8 mouse cellular contexts compared by ENCODE assay signal in the genomic region with DNA sequence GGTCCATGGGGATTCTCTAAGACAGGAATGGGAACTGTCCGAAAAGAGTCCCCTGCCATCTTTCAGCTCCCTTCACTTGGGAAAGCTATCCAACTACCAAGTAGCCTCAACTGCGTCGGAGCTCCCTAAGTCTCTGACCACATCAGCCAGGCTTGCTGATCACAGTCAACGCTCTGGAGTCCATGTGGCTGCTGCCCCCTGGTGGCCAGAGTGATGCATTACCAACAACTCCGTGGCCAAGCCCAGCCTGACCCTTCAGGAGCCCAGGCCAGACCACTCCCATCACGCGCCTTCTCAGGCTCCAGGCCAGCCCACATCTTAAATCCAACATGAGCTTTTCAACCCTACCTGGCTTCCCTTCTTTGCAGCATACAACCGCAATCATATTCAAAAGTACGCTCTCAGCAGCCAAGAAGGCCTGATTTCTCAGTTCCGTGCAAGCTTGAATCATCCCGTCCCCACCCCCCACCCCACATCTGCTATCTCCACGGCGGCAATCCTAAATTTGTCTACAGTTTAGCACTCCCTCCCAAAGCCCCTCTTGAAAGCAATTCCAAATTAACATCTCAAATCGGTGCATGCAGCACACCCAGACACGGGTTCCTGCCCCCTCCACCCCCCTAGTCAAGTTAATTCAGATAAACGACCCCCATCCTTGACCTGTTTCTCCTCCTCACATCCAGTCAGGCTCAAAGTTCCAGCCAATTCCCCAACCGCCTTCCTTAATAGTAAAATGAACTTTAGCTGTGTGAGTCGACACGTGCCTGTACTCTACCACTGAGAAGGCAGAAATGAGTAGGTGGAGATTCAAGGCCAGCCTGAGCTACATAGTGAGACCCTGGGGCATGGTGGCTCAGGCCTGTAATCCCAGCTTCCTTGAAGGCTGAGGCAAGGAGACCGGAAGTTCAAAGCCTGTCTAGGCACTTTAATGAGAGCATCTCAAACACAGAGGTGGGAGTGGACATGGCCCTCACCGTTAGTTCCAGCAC. TPM values are rescaled to one million over a fixed set of nuclear protein-coding genes. Genes with fewer than 3 reads are reported as not detected.
A peak's percentile ranks its signal among the peaks of the same experiment; 100 is the strongest.
DNase-seq lines count a peak whose midpoint lies in the region; ATAC-seq and TF ChIP-seq lines count a peak whose summit lies in the region.

No protein-coding gene starts in this region.

- no peak overlapping the region for H3K4me3 ChIP-seq in MEL (ENCODE audit: control insufficient read depth in 1 of 2, insufficient read depth in 1 of 2, low read depth in 2 of 2, low read length in 2 of 2)
- no peak overlapping the region for H3K4me3 ChIP-seq in hindbrain, embryonic 11.5 days (ENCODE audit: low read depth, low read length)
- H3K4me3 ChIP-seq in lung, embryonic 16.5 days (ENCODE audit: low read length), result no peak overlapping the region

- peak; percentile 84 for DNase-seq in MEL (ENCODE audit: low read depth, low spot score)
- DNase-seq in cerebellum, adult 8-10 months, result peak; percentile 93
- peak; percentile 53 to 92 for DNase-seq in frontal cortex, adult 2 months (ENCODE audit: extremely low spot score in 1 of 2, low spot score in 1 of 2)
- peak; percentile 97 for DNase-seq in hindbrain, embryonic 11.5 days (ENCODE audit: low spot score)
- peak; percentile 72 for DNase-seq in layer of hippocampus, adult 9-11 months
- peak; percentile 86 for DNase-seq in ovary, postnatal 14 days (ENCODE audit: low spot score)
- DNase-seq in thymus, postnatal 10 days (ENCODE audit: low spot score in 2 of 2), result peak; percentile 44 to 77

- no peaks in the 10 kb centered on the region for H3K27me3 ChIP-seq in MEL (ENCODE audit: control insufficient read depth in 1 of 2, insufficient read depth in 2 of 2, low read length in 2 of 2)
- peaks cover under 1% of the 10 kb centered on the region for H3K27me3 ChIP-seq in hindbrain, embryonic 11.5 days (ENCODE audit: control insufficient read depth, insufficient read depth, low read length)
- peaks cover 8% of the 10 kb centered on the region for H3K27me3 ChIP-seq in lung, embryonic 16.5 days (ENCODE audit: control insufficient read depth, insufficient read depth, low read depth, low read length)

- peaks cover 0 to 12% of the 10 kb centered on the region in 2 experiments; a peak in 2 of 4 replicates for H3K4me1 ChIP-seq in MEL (ENCODE audit: control insufficient read depth in 1 of 2, insufficient read depth in 2 of 2, low read length in 2 of 2)
- H3K4me1 ChIP-seq in hindbrain, embryonic 11.5 days (replicated peaks; ENCODE audit: control insufficient read depth, insufficient read depth, low read length), result no peaks in the 10 kb centered on the region
- no peaks in the 10 kb centered on the region for H3K4me1 ChIP-seq in lung, embryonic 16.5 days (replicated peaks; ENCODE audit: control insufficient read depth, insufficient read depth, low read length)

- TF ChIP-seq EP300 in MEL (IDR thresholded peaks at IDR 0.05; ENCODE audit: low read depth in 1 of 2, low read length in 2 of 2), result no peak

- no peaks in the 10 kb centered on the region for H3K79me2 ChIP-seq in MEL (ENCODE audit: control insufficient read depth, insufficient read depth, low read length, poor library complexity)

- peak; percentile 96 for TF ChIP-seq RAD21 in MEL (IDR thresholded peaks at IDR 0.05; ENCODE audit: low read depth, low read length)

- ATAC-seq in hindbrain, embryonic 11.5 days (ENCODE audit: low FRiP score), result peak; percentile 88
- peak; percentile 81; the same call in 1 of the 2 replicates for ATAC-seq in lung, embryonic 16.5 days (ENCODE audit: low read depth)

- TF ChIP-seq CTCF in MEL (IDR thresholded peaks at IDR 0.05 in 2 of 3, conservative IDR thresholded peaks at IDR 0.05 in 1 of 3; ENCODE audit: control insufficient read depth in 1 of 3, insufficient read depth in 1 of 3, low read depth in 2 of 3, low read length in 3 of 3, poor library complexity in 1 of 3, severe bottlenecking in 1 of 3), result peak in 2 of 3 experiments; percentile 87 to 99

- no peak for TF ChIP-seq POLR2A in MEL (IDR thresholded peaks at IDR 0.05; ENCODE audit: control insufficient read depth in 1 of 2, insufficient read depth in 1 of 2, low read depth in 1 of 2, low read length in 2 of 2, poor library complexity in 1 of 2)

- no peak overlapping the region for H3K27ac ChIP-seq in MEL (ENCODE audit: control insufficient read depth, low read depth, low read length)
- no peak overlapping the region for H3K27ac ChIP-seq in hindbrain, embryonic 11.5 days (ENCODE audit: low read depth, low read length)
- H3K27ac ChIP-seq in lung, embryonic 16.5 days (ENCODE audit: low read length), result no peak overlapping the region

- no peaks in the 10 kb centered on the region for H3K9me3 ChIP-seq in MEL (replicated peaks; ENCODE audit: insufficient read depth, low read length)
- no peaks in the 10 kb centered on the region for H3K9me3 ChIP-seq in hindbrain, embryonic 11.5 days (ENCODE audit: control insufficient read depth, low read length)
- no peaks in the 10 kb centered on the region for H3K9me3 ChIP-seq in lung, embryonic 16.5 days (ENCODE audit: control insufficient read depth, low read length)

- no peaks in the 10 kb centered on the region; a peak in 1 of 4 replicates for H3K36me3 ChIP-seq in MEL (ENCODE audit: control insufficient read depth in 1 of 2, insufficient read depth in 2 of 2, low read length in 2 of 2)
- no peaks in the 10 kb centered on the region for H3K36me3 ChIP-seq in hindbrain, embryonic 11.5 days (ENCODE audit: control insufficient read depth, insufficient read depth, low read length)
- no peaks in the 10 kb centered on the region for H3K36me3 ChIP-seq in lung, embryonic 16.5 days (ENCODE audit: control insufficient read depth, insufficient read depth, low read length)

- no peak overlapping the region for H3K4me2 ChIP-seq in hindbrain, embryonic 11.5 days (replicated peaks; ENCODE audit: low read depth, low read length)
- no peak overlapping the region for H3K4me2 ChIP-seq in lung, embryonic 16.5 days (ENCODE audit: low read depth, low read length)

- WGBS in hindbrain, embryonic 11.5 days, result 31% methylated on average over 21 of the region's 21 CpGs
- 24% methylated on average over 21 of the region's 21 CpGs for WGBS in lung, embryonic 16.5 days

- no peak overlapping the region for H3K9ac ChIP-seq in MEL (ENCODE audit: control insufficient read depth, low read depth, low read length, poor library complexity, severe bottlenecking)
- no peak overlapping the region for H3K9ac ChIP-seq in hindbrain, embryonic 11.5 days (ENCODE audit: low read depth, low read length)
- no peak overlapping the region for H3K9ac ChIP-seq in lung, embryonic 16.5 days (ENCODE audit: low read length)

TF ChIP-seq in MEL, 35 proteins besides CTCF, POLR2A, EP300 and RAD21 (continues in another document):
- TF ChIP-seq MYC (IDR thresholded peaks at IDR 0.05; ENCODE audit: low read depth, low read length) (0 out of 2 replicates have a peak, but pooled peaks have one; percentile 15), MAX (IDR thresholded peaks at IDR 0.05; ENCODE audit: low read length) (no peak), TCF12 (IDR thresholded peaks at IDR 0.05; ENCODE audit: low read depth, low read length) (0 out of 2 replicates have a peak, but pooled peaks have one; percentile 25), GABPA (IDR thresholded peaks at IDR 0.05; ENCODE audit: low read depth, low read length) (no peak), JUND (IDR thresholded peaks at IDR 0.05; ENCODE audit: low read depth, low read length) (no peak), MXI1 (IDR thresholded peaks at IDR 0.05; ENCODE audit: low read depth, low read length) (no peak), KAT2A (conservative IDR thresholded peaks at IDR 0.05; ENCODE audit: low read depth, low read length) (no peak), MAZ (IDR thresholded peaks at IDR 0.05; ENCODE audit: low read depth, low read length) (peak; percentile 50; the same call in 1 of the 2 replicates), POLR2AphosphoS5 (IDR thresholded peaks at IDR 0.05; ENCODE audit: borderline replicate concordance, low read depth, low read length) (no peak), MEF2A (IDR thresholded peaks at IDR 0.05; ENCODE audit: extremely low read depth, insufficient replicate concordance, low read depth, low read length, poor library complexity, severe bottlenecking) (no peak), TBP (IDR thresholded peaks at IDR 0.05; ENCODE audit: low read depth, low read length) (no peak), TAL1 (IDR thresholded peaks at IDR 0.05; ENCODE audit: low read length) (no peak)

RNA-seq across cellular contexts. Expression of gene Pou2f2, which starts 8.4 kb away (rescaled TPM):
- total RNA-seq in MEL (2012; rRNA removed), result 0.73 and 0.75 TPM in 2 replicates
- 1 to 10 TPM in 1 of 2 experiments, not detected in 1; 6.4 TPM for polyA plus RNA-seq in MEL (2012; ENCODE audit: insufficient read depth in 1 of 2, insufficient read length in 2 of 2, low read depth in 1 of 2, low replicate concordance in 2 of 2, missing spikeins in 1 of 2)
- polyA plus RNA-seq in frontal cortex, adult 2 months (2012; rRNA removed), result 11.5 and 12.2 TPM in 2 replicates
- polyA plus RNA-seq in hindbrain, embryonic 11.5 days (2014; fragmentation: Nextera tagmentation; extraction: Ambion mirVana), result 40.1 and 51.9 TPM in 2 replicates
- 0.58 TPM in 2 replicates for polyA plus RNA-seq in lung, embryonic 16.5 days (2015; fragmentation: Nextera tagmentation; extraction: Ambion mirVana)

RNA-seq across cellular contexts. Expression of gene Dedd2, which starts 32.5 kb away (rescaled TPM):
- total RNA-seq in MEL (2012; rRNA removed), result 25.2 and 28.2 TPM in 2 replicates
- 10 to 100 TPM in 1 of 2 experiments, not detected in 1; 36.6 TPM for polyA plus RNA-seq in MEL (2012; ENCODE audit: insufficient read depth in 1 of 2, insufficient read length in 2 of 2, low read depth in 1 of 2, low replicate concordance in 2 of 2, missing spikeins in 1 of 2)
- polyA plus RNA-seq in frontal cortex, adult 2 months (2012; rRNA removed), result 21.6 and 22.2 TPM in 2 replicates
- polyA plus RNA-seq in hindbrain, embryonic 11.5 days (2014; fragmentation: Nextera tagmentation; extraction: Ambion mirVana), result 7.3 and 8.5 TPM in 2 replicates
- 9.0 and 9.5 TPM in 2 replicates for polyA plus RNA-seq in lung, embryonic 16.5 days (2015; fragmentation: Nextera tagmentation; extraction: Ambion mirVana)

RNA-seq across cellular contexts. Expression of gene Zfp526, which starts 33.3 kb away (rescaled TPM):
- 8.4 and 9.5 TPM in 2 replicates for total RNA-seq in MEL (2012; rRNA removed)
- 10 to 100 TPM in 1 of 2 experiments, not detected in 1; 14.8 TPM for polyA plus RNA-seq in MEL (2012; ENCODE audit: insufficient read depth in 1 of 2, insufficient read length in 2 of 2, low read depth in 1 of 2, low replicate concordance in 2 of 2, missing spikeins in 1 of 2)
- 7.5 and 7.7 TPM in 2 replicates for polyA plus RNA-seq in frontal cortex, adult 2 months (2012; rRNA removed)
- 2.9 and 3.9 TPM in 2 replicates for polyA plus RNA-seq in hindbrain, embryonic 11.5 days (2014; fragmentation: Nextera tagmentation; extraction: Ambion mirVana)
- 2.3 and 2.5 TPM in 2 replicates for polyA plus RNA-seq in lung, embryonic 16.5 days (2015; fragmentation: Nextera tagmentation; extraction: Ambion mirVana)

RNA-seq across cellular contexts. Expression of gene Gsk3a, which starts 49.7 kb away (rescaled TPM):
- 59.8 and 61.5 TPM in 2 replicates for total RNA-seq in MEL (2012; rRNA removed)
- 100 to 1,000 TPM in 1 of 2 experiments, 10 to 100 TPM in 1; 86.6 to 149 TPM for polyA plus RNA-seq in MEL (2012; ENCODE audit: insufficient read depth in 1 of 2, insufficient read length in 2 of 2, low read depth in 1 of 2, low replicate concordance in 2 of 2, missing spikeins in 1 of 2)
- polyA plus RNA-seq in frontal cortex, adult 2 months (2012; rRNA removed), result 241 and 244 TPM in 2 replicates
- polyA plus RNA-seq in hindbrain, embryonic 11.5 days (2014; fragmentation: Nextera tagmentation; extraction: Ambion mirVana), result 14.1 and 16.1 TPM in 2 replicates
- 7.1 and 8.2 TPM in 2 replicates for polyA plus RNA-seq in lung, embryonic 16.5 days (2015; fragmentation: Nextera tagmentation; extraction: Ambion mirVana)
